Mouse (Mus musculus) kidney, adult 2 months (tissue): ENCODE results near the gene Robo2. TPM values are rescaled to one million over a fixed set of nuclear protein-coding genes. Genes with fewer than 3 reads are reported as not detected.

Experiments
- DNase-seq: peaks from one replicate; pipeline ENCODE4 v3.0.0; 2021
- H3K27ac ChIP-seq: fragments of 200-500 bp; 2 replicates; pipeline ENCODE4 v1.5.1; 2012; ENCODE audit warnings: low read depth, low read length, control low read depth, inconsistent platforms; ENCODE audit not compliant: insufficient read depth
- H3K27me3 ChIP-seq: fragments of 200-500 bp; replicated peaks from 2 replicates; pipeline ENCODE4 v1.6.1; 2012; ENCODE audit warnings: mild to moderate bottlenecking, moderate library complexity, low read length, inconsistent platforms; ENCODE audit not compliant: control insufficient read depth, insufficient read depth
- H3K36me3 ChIP-seq: fragments of 200-500 bp; 2 replicates; pipeline ENCODE4 v1.6.1; 2012; ENCODE audit warnings: mild to moderate bottlenecking, moderate library complexity, low read length, inconsistent platforms; ENCODE audit not compliant: control insufficient read depth, insufficient read depth
- H3K4me1 ChIP-seq: fragments of 200-500 bp; 2 replicates; pipeline ENCODE4 v1.6.1; 2011; ENCODE audit warnings: low read length; ENCODE audit not compliant: control insufficient read depth, insufficient read depth
- H3K4me3 ChIP-seq: fragments of 200-500 bp; 2 replicates; pipeline ENCODE4 v1.5.1; 2011; ENCODE audit warnings: mild to moderate bottlenecking, low read depth, low read length, control low read depth; ENCODE audit not compliant: insufficient read depth
- CTCF ChIP-seq: fragments of 200-500 bp; conservative IDR thresholded peaks from 2 replicates; pipeline ENCODE4 v1.5.1; 2011; ENCODE audit warnings: low read depth, mild to moderate bottlenecking, control low read depth, low read length, moderate library complexity, mixed read lengths; ENCODE audit not compliant: insufficient read depth, insufficient read length
- POLR2A ChIP-seq: fragments of 200-500 bp; IDR thresholded peaks from one replicate; pipeline ENCODE4 v1.6.1; 2011; ENCODE audit warnings: low read depth, low read length, control low read depth
- WGBS: fragments of 180-500 bp; shearing (Covaris S2); methylation state at CpG from one replicate; pipeline ENCODE4 v1.1.7; 2018; 5-methylcytosine and 5-hydroxymethylcytosine counted together
- polyA plus RNA-seq: library from polyadenylated mRNA; depleted of rRNA; stranded (reverse); fragments of >200 nt; gene quantifications from 2 replicates; pipeline ENCODE4 v1.2.3, GENCODE M21; 2012

Gene Robo2
- polyA plus RNA-seq, 1 experiment, result 15.3 TPM

DNA sequence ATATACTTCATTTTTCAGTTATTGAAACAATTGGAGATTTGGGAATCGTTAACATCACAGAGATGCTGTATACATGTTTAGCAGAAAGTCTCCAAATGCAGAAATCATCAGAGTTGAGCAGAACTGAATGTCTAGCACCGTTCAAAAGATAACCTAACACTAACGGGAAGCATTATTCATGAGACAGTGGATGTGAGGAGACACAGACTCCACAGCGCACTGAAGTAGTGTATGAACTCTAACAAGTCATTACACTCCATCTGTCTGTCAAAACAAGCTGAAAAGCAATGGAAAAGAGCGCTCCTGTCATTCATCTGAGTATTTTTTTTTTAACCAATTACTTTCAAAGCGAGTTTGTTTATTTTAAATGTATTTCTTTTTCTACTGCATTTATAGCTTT lies 129.1 kb downstream of the Robo2 start:
- no peaks in the 10 kb centered on the region for H3K36me3 ChIP-seq
- no peaks in the 10 kb centered on the region for H3K4me1 ChIP-seq
- TF ChIP-seq CTCF, result no peak
- no peak for TF ChIP-seq POLR2A
- no peak overlapping the region for H3K4me3 ChIP-seq
- no peak overlapping the region for H3K27ac ChIP-seq
- WGBS, result 80% methylated on average over 6 of the region's 6 CpGs
- H3K27me3 ChIP-seq, result no peaks in the 10 kb centered on the region
- DNase-seq, result no peak

DNA sequence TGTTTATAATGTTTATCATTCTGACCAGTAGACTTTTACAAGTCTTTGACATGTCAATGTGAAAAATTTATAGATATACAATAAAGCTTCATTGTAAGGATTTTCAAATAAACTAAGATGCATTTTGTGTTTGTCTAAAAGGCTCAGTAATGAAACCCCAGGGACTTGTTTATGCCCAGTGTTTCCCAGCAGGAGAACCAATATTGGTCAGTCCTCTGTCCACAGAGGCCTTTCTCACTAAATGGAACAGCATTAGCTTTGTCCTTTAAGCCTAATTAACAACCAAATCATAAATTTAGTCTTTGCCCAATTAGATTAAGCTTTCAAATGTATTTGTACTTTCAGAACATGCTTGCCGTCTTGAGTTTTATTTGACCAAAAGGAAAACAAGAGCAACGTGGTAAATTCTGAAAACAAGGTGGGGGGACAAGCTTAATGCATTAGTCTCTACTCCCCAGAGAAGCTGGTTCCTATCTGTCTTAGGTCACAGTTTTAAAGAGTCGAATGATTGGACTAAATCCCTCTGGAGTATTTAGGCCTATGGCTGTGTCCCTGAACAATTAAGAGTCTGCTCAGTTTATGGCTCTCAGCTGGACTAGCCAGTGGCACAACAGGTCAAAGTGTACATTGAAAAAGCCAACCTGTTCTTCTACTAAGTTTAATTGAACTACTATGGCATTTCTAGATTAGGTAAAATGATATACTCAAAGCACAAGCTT lies 134.6 kb downstream of the Robo2 start:
- no peaks in the 10 kb centered on the region for H3K4me1 ChIP-seq
- TF ChIP-seq CTCF (no peak), POLR2A (no peak)
- H3K4me3 ChIP-seq, result no peak overlapping the region
- no peak overlapping the region for H3K27ac ChIP-seq
- DNase-seq, result no peak
- no peaks in the 10 kb centered on the region for H3K27me3 ChIP-seq
- 48% methylated on average over 3 of the region's 3 CpGs for WGBS
- no peaks in the 10 kb centered on the region for H3K36me3 ChIP-seq

DNA sequence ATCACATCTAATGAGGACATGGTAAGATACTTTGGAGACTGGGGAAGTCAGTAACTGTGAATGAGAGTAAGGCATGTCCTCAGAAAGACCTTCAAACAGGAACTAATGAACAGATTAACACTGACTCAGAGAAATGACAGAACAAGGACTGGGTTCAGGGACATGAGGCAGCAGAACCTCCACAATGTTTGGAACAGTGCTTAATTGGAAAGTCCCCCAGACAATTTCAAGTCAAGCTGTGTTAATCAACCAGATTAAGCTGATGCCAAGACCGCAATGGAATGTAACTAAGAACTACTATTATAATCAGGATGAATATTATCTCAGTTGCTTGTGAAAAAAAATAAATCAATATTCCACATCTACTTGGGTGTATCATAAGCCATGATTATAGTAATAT lies 137.0 kb downstream of the Robo2 start:
- Histone ChIP-seq H3K27ac (no peak overlapping the region), H3K4me1 (no peaks in the 10 kb centered on the region), H3K27me3 (no peaks in the 10 kb centered on the region), H3K4me3 (no peak overlapping the region), H3K36me3 (no peaks in the 10 kb centered on the region)
- DNase-seq, result no peak
- TF ChIP-seq POLR2A (no peak), CTCF (no peak)
- WGBS, result 90% methylated on average over 1 of the region's 1 CpGs

DNA sequence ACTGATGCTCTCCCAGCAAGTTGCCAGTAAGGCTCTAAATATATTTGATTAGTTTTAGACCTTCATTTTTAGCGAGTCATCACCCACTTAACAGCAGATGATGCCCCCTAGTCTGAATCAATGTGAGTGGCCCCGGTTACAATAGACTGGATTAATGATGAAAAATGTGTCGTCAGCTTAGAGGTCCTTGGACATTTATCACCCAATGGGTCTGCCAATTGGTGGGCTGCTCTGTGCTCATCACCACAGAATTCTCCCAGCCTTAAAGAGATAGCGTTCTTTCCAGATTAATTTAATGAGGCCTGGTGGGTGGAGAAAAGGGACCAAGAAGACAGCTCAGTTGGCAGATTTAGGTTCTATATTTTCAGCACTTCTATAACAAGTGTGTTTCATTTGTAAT lies 138.6 kb downstream of the Robo2 start:
- Histone ChIP-seq H3K4me3 (no peak overlapping the region), H3K27me3 (no peaks in the 10 kb centered on the region), H3K27ac (no peak overlapping the region), H3K36me3 (no peaks in the 10 kb centered on the region), H3K4me1 (no peaks in the 10 kb centered on the region)
- WGBS, result 78% methylated on average over 4 of the region's 4 CpGs
- TF ChIP-seq CTCF, result no peak
- TF ChIP-seq POLR2A, result no peak
- DNase-seq, result no peak

DNA sequence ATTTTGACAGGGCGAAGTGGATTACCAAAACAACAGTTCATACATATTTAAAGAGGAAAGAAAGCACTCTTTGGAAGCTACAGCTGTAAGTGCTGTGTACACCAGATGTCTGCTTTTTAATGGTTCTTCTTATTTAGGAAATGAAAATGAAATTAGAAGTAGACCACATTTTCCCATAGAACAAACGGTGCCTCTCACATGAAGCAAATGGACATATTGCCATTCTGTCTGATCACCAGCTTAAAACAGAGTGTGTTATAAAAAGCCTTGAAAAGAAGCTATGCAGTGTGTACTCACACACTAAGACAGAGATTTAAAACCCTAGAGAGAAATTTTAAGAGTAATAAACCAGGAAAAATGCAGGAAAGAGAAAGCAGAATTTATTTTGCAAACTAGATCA lies 153.4 kb downstream of the Robo2 start:
- H3K36me3 ChIP-seq, result no peaks in the 10 kb centered on the region
- H3K27me3 ChIP-seq, result no peaks in the 10 kb centered on the region
- no peak overlapping the region for H3K4me3 ChIP-seq
- WGBS, result 85% methylated on average over 2 of the region's 2 CpGs
- DNase-seq, result no peak
- no peaks in the 10 kb centered on the region for H3K4me1 ChIP-seq
- TF ChIP-seq CTCF, result no peak
- TF ChIP-seq POLR2A, result no peak
- no peak overlapping the region for H3K27ac ChIP-seq

GRCm38 (mm10) chr16:74244452-74244851 lies 167.2 kb downstream of the Robo2 start:
- H3K27me3 ChIP-seq, result no peaks in the 10 kb centered on the region
- DNase-seq, result no peak
- no peaks in the 10 kb centered on the region for H3K4me1 ChIP-seq
- WGBS, result 87% methylated on average over 5 of the region's 5 CpGs
- no peaks in the 10 kb centered on the region for H3K36me3 ChIP-seq
- no peak overlapping the region for H3K27ac ChIP-seq
- no peak overlapping the region for H3K4me3 ChIP-seq
- TF ChIP-seq CTCF, result no peak

- Histone ChIP-seq H3K27ac (no peak overlapping the region), H3K36me3 (no peaks in the 10 kb centered on the region), H3K4me1 (no peaks in the 10 kb centered on the region), H3K4me3 (no peak overlapping the region), H3K27me3 (no peaks in the 10 kb centered on the region)
- DNase-seq, result no peak
- TF ChIP-seq CTCF, result no peak
- no peak for TF ChIP-seq POLR2A
- WGBS, result 93% methylated on average over 1 of the region's 1 CpGs
These were observed 170.1 kb downstream of the Robo2 start for GRCm38 (mm10) chr16:74241534-74241933.

GRCm38 (mm10) chr16:74237411-74237930 lies 174.2 kb downstream of the Robo2 start:
- no peak overlapping the region for H3K27ac ChIP-seq
- H3K27me3 ChIP-seq, result no peaks in the 10 kb centered on the region
- no peak overlapping the region for H3K4me3 ChIP-seq
- no peaks in the 10 kb centered on the region for H3K4me1 ChIP-seq
- 96% methylated on average over 2 of the region's 2 CpGs for WGBS
- H3K36me3 ChIP-seq, result no peaks in the 10 kb centered on the region
- DNase-seq, result no peak
- TF ChIP-seq CTCF (no peak), POLR2A (no peak)
